Mouse (Mus musculus) liver, adult 2 months (tissue): ENCODE data around the gene Spata13.

Experiments used
- CTCF ChIP-seq: fragments of 200-500 bp; IDR thresholded peaks from 2 replicates; pipeline ENCODE4 v1.5.1; 2011; ENCODE audit warnings: low read depth, low read length, control low read depth
- POLR2A ChIP-seq: fragments of 200-500 bp; IDR thresholded peaks from 2 replicates; pipeline ENCODE4 v1.6.1; 2011; ENCODE audit warnings: low read length, control low read depth; ENCODE audit not compliant: insufficient read depth; ENCODE audit errors: extremely low read depth

DNA sequence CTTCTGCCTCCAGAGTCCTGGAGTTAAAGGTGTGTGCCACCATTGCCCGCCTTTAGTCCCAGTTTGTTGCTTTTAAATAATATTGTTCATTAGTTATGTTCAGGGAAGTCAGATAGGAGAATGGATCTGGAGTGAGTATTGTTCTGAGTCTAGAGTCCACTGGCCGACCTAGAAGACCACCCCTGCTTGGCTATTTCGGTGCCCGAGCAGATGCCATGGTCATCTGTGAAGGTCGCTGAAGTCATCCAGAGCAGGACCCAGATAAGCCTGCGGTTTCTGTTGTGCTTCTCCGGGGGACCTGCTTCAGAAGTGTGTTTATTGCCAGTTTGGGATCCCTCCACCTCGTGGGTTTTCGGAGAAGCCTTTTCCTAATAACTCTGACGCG is 22.9 kb downstream of the Spata13 start:
- TF ChIP-seq CTCF = no peak
- no peak for TF ChIP-seq POLR2A
